Mouse (Mus musculus) right cerebral cortex, postnatal 14 days (tissue): ENCODE results near the gene Sema3f.

Experiments used
- DNase-seq: peaks from one replicate; pipeline ENCODE4 v3.0.0; 2022

Gene Sema3f

GRCm38 (mm10) chr9:107709697-107710483, at the start of gene Sema3f:
Gene Sema3f (minus strand): TSS chr9:107710475.
- DNase-seq, result peak; percentile 64

GRCm38 (mm10) chr9:107759593-107759992, 49.3 kb upstream of the Sema3f start:
- no peak for DNase-seq

GRCm38 (mm10) chr9:107750378-107750777, 40.1 kb upstream of the Sema3f start:
- no peak for DNase-seq

- DNase-seq, result no peak
These were observed 37.8 kb upstream of the Sema3f start for GRCm38 (mm10) chr9:107748063-107748462.

GRCm38 (mm10) chr9:107747310-107747709, 37.0 kb upstream of the Sema3f start:
- no peak for DNase-seq

- no peak for DNase-seq
These were observed 36.4 kb upstream of the Sema3f start for GRCm38 (mm10) chr9:107746679-107747078.

GRCm38 (mm10) chr9:107744061-107744460, 33.8 kb upstream of the Sema3f start:
- no peak for DNase-seq

- DNase-seq, result no peak
These were observed 28.5 kb upstream of the Sema3f start for GRCm38 (mm10) chr9:107738841-107739202.

- DNase-seq, result peak; percentile 86
These were observed 28.0 kb upstream of the Sema3f start for GRCm38 (mm10) chr9:107738020-107738840.

GRCm38 (mm10) chr9:107736185-107736485, 25.9 kb upstream of the Sema3f start:
- DNase-seq, result no peak

- no peak for DNase-seq
These were observed 25.3 kb upstream of the Sema3f start for GRCm38 (mm10) chr9:107735356-107736184.

GRCm38 (mm10) chr9:107734567-107734971, 24.3 kb upstream of the Sema3f start:
- no peak for DNase-seq

- no peak for DNase-seq
These were observed 19.4 kb upstream of the Sema3f start for GRCm38 (mm10) chr9:107729709-107730108.

- DNase-seq, result no peak
These were observed 18.8 kb upstream of the Sema3f start for GRCm38 (mm10) chr9:107728919-107729670.

- DNase-seq, result no peak
These were observed 16.8 kb upstream of the Sema3f start for GRCm38 (mm10) chr9:107727041-107727440.

GRCm38 (mm10) chr9:107724796-107725195, 14.5 kb upstream of the Sema3f start:
- no peak for DNase-seq

GRCm38 (mm10) chr9:107723794-107724531, 13.7 kb upstream of the Sema3f start:
- no peak for DNase-seq

- DNase-seq, result no peak
These were observed 13.0 kb upstream of the Sema3f start for GRCm38 (mm10) chr9:107723292-107723691.

- no peak for DNase-seq
These were observed 8.7 kb upstream of the Sema3f start for GRCm38 (mm10) chr9:107718781-107719540.

GRCm38 (mm10) chr9:107716951-107717350, 6.7 kb upstream of the Sema3f start:
- no peak for DNase-seq

GRCm38 (mm10) chr9:107715632-107716031, 5.4 kb upstream of the Sema3f start:
- no peak for DNase-seq
